Mouse (Mus musculus): ENCODE measurements around the gene Scyl2. TPM values are rescaled to one million over a fixed set of nuclear protein-coding genes. Genes with fewer than 3 reads are reported as not detected.

The Scyl2 gene
- total RNA-seq, 1 experiment from 2014 or later = 50.0 TPM

GRCm38 (mm10) chr10:89595514-89595913, 90.6 kb downstream of the Scyl2 start:
- no peak for DNase-seq

- no peak for DNase-seq
Observed at GRCm38 (mm10) chr10:89594309-89594708, 91.8 kb downstream of the Scyl2 start.

GRCm38 (mm10) chr10:89592797-89593196, 93.3 kb downstream of the Scyl2 start:
- no peak for DNase-seq

- DNase-seq = no peak
Observed at GRCm38 (mm10) chr10:89589877-89590276, 96.2 kb downstream of the Scyl2 start.

Other genes with a start within 250 kb of the Scyl2 start
- gene Gas2l3, start 242.3 kb downstream of the Scyl2 start, total RNA-seq (2021) = 4.5 and 8.0 TPM in 2 replicates
- 31.0 and 38.1 TPM in 2 replicates for gene Nr1h4, start 152.7 kb downstream of the Scyl2 start, total RNA-seq (2021)
- gene Slc17a8, start 65.0 kb downstream of the Scyl2 start, total RNA-seq (2021) = 0.21 TPM in 1 of 2 replicates, not detected in the other
- 18.0 and 21.0 TPM in 2 replicates for gene Actr6, start 46.0 kb upstream of the Scyl2 start, total RNA-seq (2021)
- 92.7 and 129 TPM in 2 replicates for gene Uhrf1bp1l, start 58.7 kb upstream of the Scyl2 start, total RNA-seq (2021)
- gene Anks1b, start 187.2 kb upstream of the Scyl2 start, total RNA-seq (2021) = 0.85 TPM in 1 of 2 replicates, not detected in the other

Measured in adrenal gland, postnatal 25 days (tissue).